Mouse (Mus musculus) brain, embryonic 14.5 days (tissue): ENCODE results near the gene Tmem30a. TPM values are rescaled to one million over a fixed set of nuclear protein-coding genes. Genes with fewer than 3 reads are reported as not detected.

Experiments used
- DNase-seq: peaks from one replicate; pipeline ENCODE4 v3.0.0-alpha.2; 2011; ENCODE audit warnings: low read depth
- CTCF ChIP-seq: fragments of 200-500 bp; IDR thresholded peaks from 2 replicates; pipeline ENCODE4 v1.5.1; 2012; ENCODE audit warnings: inconsistent platforms, mild to moderate bottlenecking, moderate library complexity, borderline replicate concordance; ENCODE audit not compliant: insufficient read depth, insufficient read length; ENCODE audit errors: extremely low read depth
- POLR2A ChIP-seq: fragments of 200-500 bp; IDR thresholded peaks from 2 replicates; pipeline ENCODE4 v1.6.1; 2012; ENCODE audit warnings: mild to moderate bottlenecking, inconsistent platforms, borderline replicate concordance; ENCODE audit not compliant: poor library complexity, insufficient read depth, insufficient read length, severe bottlenecking; ENCODE audit errors: extremely low read depth
- polyA plus RNA-seq: library from polyadenylated mRNA; depleted of rRNA; stranded (reverse); fragments of >200 nt; gene quantifications from 2 replicates; pipeline ENCODE4 v1.2.3, GENCODE M21; 2012

Tmem30a gene
- polyA plus RNA-seq, 1 experiment = 53.3 TPM

GRCm38 (mm10) chr9:79810969-79811902, 17.9 kb upstream of the Tmem30a start:
- DNase-seq = no peak
- TF ChIP-seq CTCF = no peak
- no peak for TF ChIP-seq POLR2A

- TF ChIP-seq CTCF = no peak
- TF ChIP-seq POLR2A = no peak
These were observed 17.2 kb upstream of the Tmem30a start for GRCm38 (mm10) chr9:79810534-79810933.

GRCm38 (mm10) chr9:79809411-79809810, 16.1 kb upstream of the Tmem30a start:
- TF ChIP-seq POLR2A (no peak), CTCF (no peak)
- no peak for DNase-seq

More at GRCm38 (mm10) chr9:79810534-79810933, 17.2 kb upstream of the Tmem30a start:
- DNase-seq = no peak

- peak; percentile 8 for DNase-seq
- TF ChIP-seq POLR2A (no peak), CTCF (no peak)
These were observed 13.9 kb upstream of the Tmem30a start for GRCm38 (mm10) chr9:79807178-79807577.

- peak; percentile 77 for DNase-seq
- TF ChIP-seq CTCF = peak; percentile 41; the same call in 1 of the 2 replicates
- TF ChIP-seq POLR2A = no peak
These were observed 13.2 kb upstream of the Tmem30a start for GRCm38 (mm10) chr9:79806317-79807075.

- no peak for TF ChIP-seq POLR2A
- TF ChIP-seq CTCF = no peak
- no peak for DNase-seq
These were observed 12.1 kb upstream of the Tmem30a start for GRCm38 (mm10) chr9:79805426-79805825.

- TF ChIP-seq POLR2A = no peak
- no peak for TF ChIP-seq CTCF
- DNase-seq = peak; percentile 33
These were observed 3.3 kb upstream of the Tmem30a start for GRCm38 (mm10) chr9:79796461-79797135.

- no peak for TF ChIP-seq POLR2A
- TF ChIP-seq CTCF = no peak
- DNase-seq = no peak
These were observed 1.8 kb upstream of the Tmem30a start for GRCm38 (mm10) chr9:79795076-79795475.

- peak; percentile 6 for DNase-seq
- TF ChIP-seq CTCF (no peak), POLR2A (no peak)
These were observed 7.6 kb downstream of the Tmem30a start for GRCm38 (mm10) chr9:79785794-79786085.

GRCm38 (mm10) chr9:79784934-79785793, 8.1 kb downstream of the Tmem30a start:
- DNase-seq = no peak

More at GRCm38 (mm10) chr9:79784934-79785793, 8.1 kb downstream of the Tmem30a start:
- TF ChIP-seq POLR2A (no peak), CTCF (no peak)
